Mouse (Mus musculus) olfactory bulb, adult 2 months (tissue): ENCODE measurements around the gene Pim3.

ENCODE experiments used
- CTCF ChIP-seq: fragments of 200-500 bp; IDR thresholded peaks from 2 replicates; pipeline ENCODE4 v1.5.1; 2012; ENCODE audit warnings: low read depth, mild to moderate bottlenecking, low read length, moderate library complexity; ENCODE audit not compliant: insufficient read depth
- POLR2A ChIP-seq: fragments of 200-500 bp; IDR thresholded peaks from 2 replicates; pipeline ENCODE4 v1.6.1; 2012; ENCODE audit warnings: mild to moderate bottlenecking, low read depth, low read length, moderate library complexity; ENCODE audit not compliant: insufficient read depth

DNA sequence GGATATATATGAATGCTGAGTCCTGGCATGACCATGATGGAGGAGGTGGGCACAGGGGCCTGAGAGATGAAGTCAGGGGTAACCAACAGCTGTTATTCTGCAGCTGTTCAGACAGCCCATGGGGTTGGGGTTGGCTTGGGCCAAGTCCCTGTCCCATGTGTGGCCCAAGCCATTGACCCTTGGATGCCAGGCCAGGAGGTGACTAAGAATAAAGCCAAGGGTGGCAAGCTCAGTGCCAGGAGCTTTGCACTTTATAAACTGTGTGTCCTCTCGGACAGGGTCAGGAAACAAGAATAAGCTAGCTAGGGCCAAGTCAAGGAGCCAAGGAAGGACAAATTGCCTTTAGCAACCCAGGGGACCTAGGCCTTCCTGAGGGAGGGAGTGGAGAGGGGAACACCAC is 30.3 kb downstream of the Pim3 start:
- TF ChIP-seq CTCF (no peak), POLR2A (no peak)
